Mouse (Mus musculus) heart, embryonic 12.5 days (tissue): ENCODE results near the gene Iqgap2. TPM values are rescaled to one million over a fixed set of nuclear protein-coding genes. Genes with fewer than 3 reads are reported as not detected.

Source experiments
- ATAC-seq: fragments of 200-750 bp; cut with Nextera tagmentation; 2 replicates; pipeline ENCODE4 v1.8.0; 2017; ENCODE audit warnings: moderate TSS enrichment, moderate library complexity; ENCODE audit not compliant: insufficient number of reproducible peaks, low FRiP score
- H3K27ac ChIP-seq: fragments of 300-500 bp; sonication (generic); 2 replicates; pipeline ENCODE4 v1.5.1; 2016; ENCODE audit warnings: mild to moderate bottlenecking, moderate library complexity; ENCODE audit not compliant: poor library complexity, severe bottlenecking
- H3K27me3 ChIP-seq: fragments of 300-500 bp; sonication (generic); replicated peaks from 2 replicates; pipeline ENCODE4 v1.6.1; 2016; ENCODE audit warnings: mild to moderate bottlenecking, moderate library complexity
- H3K36me3 ChIP-seq: fragments of 300-500 bp; sonication (generic); 2 replicates; pipeline ENCODE4 v1.6.1; 2016; ENCODE audit warnings: mild to moderate bottlenecking, moderate library complexity
- H3K4me1 ChIP-seq: fragments of 300-500 bp; sonication (generic); replicated peaks from 2 replicates; pipeline ENCODE4 v1.6.1; 2016; ENCODE audit warnings: mild to moderate bottlenecking
- H3K4me2 ChIP-seq: fragments of 300-500 bp; sonication (generic); 2 replicates; pipeline ENCODE4 v1.6.1; 2016; ENCODE audit warnings: mild to moderate bottlenecking, moderate library complexity
- H3K4me3 ChIP-seq: fragments of 300-500 bp; sonication (generic); 2 replicates; pipeline ENCODE4 v1.5.1; 2016; ENCODE audit warnings: mild to moderate bottlenecking
- H3K9ac ChIP-seq: fragments of 300-500 bp; sonication (generic); 2 replicates; pipeline ENCODE4 v1.6.1; 2016; ENCODE audit warnings: mild to moderate bottlenecking, moderate library complexity
- H3K9me3 ChIP-seq: fragments of 300-500 bp; sonication (generic); replicated peaks from 2 replicates; pipeline ENCODE4 v1.6.1; 2016; ENCODE audit warnings: mild to moderate bottlenecking, moderate library complexity
- WGBS: fragments of 180-500 bp; shearing (Covaris S2); methylation state at CpG from one replicate; pipeline ENCODE4 v1.1.7; 2016; 5-methylcytosine and 5-hydroxymethylcytosine counted together
- polyA plus RNA-seq: library from polyadenylated mRNA; unstranded; fragments of >200 nt; fragmentation: Nextera tagmentation; extraction: Ambion mirVana; gene quantifications from 2 replicates; pipeline ENCODE4 v1.2.1, GENCODE M21; 2016

The Iqgap2 gene
- polyA plus RNA-seq, 1 experiment from 2014 or later = 6.9 TPM

DNA sequence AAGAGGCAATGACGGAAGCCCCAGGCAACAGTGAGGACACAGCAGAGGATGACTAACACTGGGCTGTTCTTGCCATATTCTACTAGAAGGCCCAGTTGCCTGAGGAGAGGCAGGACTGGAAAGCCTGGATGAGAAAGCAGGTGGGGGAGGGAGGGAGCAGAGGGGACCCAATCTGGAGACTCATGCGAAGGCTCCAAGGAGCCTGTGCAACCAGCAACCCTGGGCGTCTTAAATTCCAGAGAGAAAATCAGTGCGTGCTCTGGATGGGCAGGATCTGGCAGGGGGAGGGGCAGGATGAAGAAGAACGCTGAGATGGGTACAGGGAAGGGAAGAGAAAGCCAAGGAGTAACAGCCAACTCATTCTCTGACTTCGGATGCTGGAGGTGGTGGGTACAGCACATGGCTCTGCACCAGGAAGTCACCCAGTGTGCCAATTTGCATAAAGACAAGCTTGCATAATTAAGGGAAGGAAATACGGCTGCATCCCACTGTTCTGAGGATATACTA lies 42.2 kb downstream of the Iqgap2 start:
- Histone ChIP-seq H3K4me2 (no peak overlapping the region), H3K4me1 (no peaks in the 10 kb centered on the region; the same call in 1 of the 2 replicates), H3K36me3 (no peaks in the 10 kb centered on the region), H3K9ac (no peak overlapping the region), H3K27ac (no peak overlapping the region), H3K4me3 (no peak overlapping the region), H3K27me3 (no peaks in the 10 kb centered on the region), H3K9me3 (no peaks in the 10 kb centered on the region)
- 56% methylated on average over 7 of the region's 7 CpGs for WGBS
- ATAC-seq = no peak

DNA sequence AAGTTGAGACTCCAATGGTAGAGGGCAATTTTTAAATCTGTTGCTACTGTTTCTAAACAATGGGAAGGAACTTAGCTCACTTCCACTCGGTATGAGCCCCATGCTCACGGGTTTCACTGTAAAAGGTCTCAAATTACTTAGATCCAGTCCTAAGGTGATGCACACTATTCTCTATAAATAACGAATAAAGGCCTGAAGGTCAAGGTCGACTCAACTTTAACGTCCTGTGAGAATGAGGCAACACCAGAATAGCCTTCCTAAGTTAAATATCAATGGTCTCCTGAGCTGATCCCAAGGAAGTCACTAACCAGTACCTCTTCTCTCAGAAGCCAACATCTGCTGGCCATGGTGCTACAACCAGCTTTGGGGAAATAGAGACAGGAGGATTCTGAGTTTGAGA lies 45.4 kb downstream of the Iqgap2 start:
- H3K36me3 ChIP-seq = no peaks in the 10 kb centered on the region
- H3K27ac ChIP-seq = no peak overlapping the region
- H3K4me2 ChIP-seq = no peak overlapping the region
- H3K27me3 ChIP-seq = no peaks in the 10 kb centered on the region
- peaks cover 5% of the 10 kb centered on the region; the same call in 1 of the 2 replicates for H3K4me1 ChIP-seq
- no peak overlapping the region for H3K9ac ChIP-seq
- no peak for ATAC-seq
- no peak overlapping the region for H3K4me3 ChIP-seq
- H3K9me3 ChIP-seq = no peaks in the 10 kb centered on the region
- WGBS = 61% methylated on average over 5 of the region's 5 CpGs

DNA sequence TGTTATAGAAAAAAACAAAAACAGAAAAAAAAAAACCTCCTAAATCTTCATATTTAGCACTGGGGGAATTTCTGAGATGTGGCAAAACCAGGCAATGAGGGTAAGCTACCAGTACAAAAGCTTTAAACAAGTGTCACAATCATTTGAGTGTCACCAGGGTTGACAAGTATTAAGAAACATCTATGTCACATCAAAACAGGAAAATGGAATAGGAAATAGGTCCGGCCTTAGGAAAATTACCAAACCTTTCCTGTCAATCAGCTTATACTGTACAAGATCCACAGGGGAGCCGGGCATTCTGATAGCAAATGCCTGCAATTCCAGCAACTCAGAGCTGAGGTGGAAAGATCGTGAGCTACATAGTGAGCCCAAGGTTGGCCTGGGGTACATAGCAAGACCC lies 46.8 kb downstream of the Iqgap2 start:
- no peak overlapping the region for H3K27ac ChIP-seq
- no peak overlapping the region for H3K4me2 ChIP-seq
- no peaks in the 10 kb centered on the region for H3K9me3 ChIP-seq
- peaks cover 5% of the 10 kb centered on the region; the same call in 1 of the 2 replicates for H3K4me1 ChIP-seq
- no peaks in the 10 kb centered on the region for H3K36me3 ChIP-seq
- no peak overlapping the region for H3K9ac ChIP-seq
- ATAC-seq = no peak
- H3K27me3 ChIP-seq = no peaks in the 10 kb centered on the region
- 51% methylated on average over 3 of the region's 3 CpGs for WGBS
- no peak overlapping the region for H3K4me3 ChIP-seq

DNA sequence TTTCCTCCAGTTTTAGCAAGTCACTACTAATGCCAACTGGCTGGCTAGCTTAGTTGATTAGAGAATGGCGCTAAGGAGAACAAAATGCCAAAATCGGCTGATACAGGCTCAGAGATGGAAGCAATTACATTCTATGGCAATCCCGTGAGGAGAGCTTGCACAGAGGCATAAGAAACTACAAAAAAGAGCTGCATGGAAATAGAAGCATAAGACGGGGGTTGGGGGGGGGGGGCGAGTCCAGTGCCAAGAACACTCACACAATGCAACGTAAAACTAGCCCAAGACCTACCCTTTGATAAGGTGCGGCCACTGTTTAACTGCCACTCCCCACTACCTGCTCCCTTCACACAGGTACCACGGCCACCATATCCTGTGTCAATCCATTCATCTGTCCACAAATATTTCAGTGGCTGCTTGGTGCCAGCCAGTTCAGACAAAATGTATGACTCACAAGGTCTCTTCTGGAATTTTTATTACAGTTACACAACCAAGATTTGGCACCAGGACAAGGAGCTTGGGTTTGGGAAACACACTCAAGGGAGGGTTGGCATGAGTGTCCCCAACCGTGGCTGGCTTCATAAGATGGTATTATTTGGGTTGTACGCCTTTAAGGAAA lies 48.2 kb downstream of the Iqgap2 start:
- Histone ChIP-seq H3K9ac (no peak overlapping the region), H3K36me3 (no peaks in the 10 kb centered on the region), H3K4me1 (peaks cover 5% of the 10 kb centered on the region; the same call in 1 of the 2 replicates), H3K4me2 (no peak overlapping the region), H3K27ac (no peak overlapping the region), H3K27me3 (no peaks in the 10 kb centered on the region), H3K4me3 (no peak overlapping the region), H3K9me3 (no peaks in the 10 kb centered on the region)
- ATAC-seq = no peak
- WGBS = 87% methylated on average over 10 of the region's 10 CpGs

DNA sequence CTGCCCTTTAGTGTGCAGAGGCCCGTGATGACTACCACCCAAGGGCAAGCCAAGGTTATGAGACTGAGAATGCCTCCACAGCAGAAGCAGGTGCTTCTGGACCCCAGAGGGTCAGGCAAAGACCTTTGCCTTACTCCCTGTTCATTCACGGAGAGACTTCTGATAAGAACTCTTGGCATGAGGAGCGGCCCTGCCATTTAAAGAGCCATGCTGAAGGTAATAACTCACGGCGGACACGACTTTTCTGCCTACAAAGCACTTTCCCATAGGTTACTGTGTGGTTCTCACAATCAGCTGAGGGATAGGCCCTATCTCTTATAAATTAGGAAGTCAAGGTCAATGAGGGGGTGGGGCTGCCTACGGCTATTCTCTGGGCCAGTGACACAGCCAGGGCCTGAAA lies 48.9 kb downstream of the Iqgap2 start:
- no peak for ATAC-seq
- WGBS = 56% methylated on average over 7 of the region's 7 CpGs
- H3K27me3 ChIP-seq = no peaks in the 10 kb centered on the region
- no peak overlapping the region for H3K27ac ChIP-seq
- H3K9ac ChIP-seq = no peak overlapping the region
- no peak overlapping the region for H3K4me2 ChIP-seq
- no peaks in the 10 kb centered on the region for H3K9me3 ChIP-seq
- H3K4me3 ChIP-seq = no peak overlapping the region
- no peaks in the 10 kb centered on the region for H3K36me3 ChIP-seq
- H3K4me1 ChIP-seq = peaks cover 5% of the 10 kb centered on the region; the same call in 1 of the 2 replicates

DNA sequence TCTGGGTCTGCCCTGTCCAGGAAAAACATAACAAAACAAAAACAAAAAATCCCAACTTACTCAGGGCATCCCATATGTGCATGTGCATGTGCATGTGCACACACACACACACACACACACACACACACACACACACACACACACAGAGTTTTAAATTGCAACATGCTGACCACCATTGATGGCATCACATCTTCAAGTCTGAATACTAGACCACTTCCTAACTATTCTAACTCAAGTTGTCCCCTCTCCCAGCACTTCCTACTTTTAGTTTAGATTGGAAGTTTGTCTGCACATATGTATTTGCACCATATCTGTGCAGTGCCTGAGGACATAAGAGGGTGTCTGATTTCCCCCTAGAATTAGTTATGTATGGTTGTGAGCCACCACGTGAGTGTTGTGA lies 49.8 kb downstream of the Iqgap2 start:
- peaks cover 5% of the 10 kb centered on the region; the same call in 1 of the 2 replicates for H3K4me1 ChIP-seq
- H3K9me3 ChIP-seq = no peaks in the 10 kb centered on the region
- H3K4me2 ChIP-seq = no peak overlapping the region
- ATAC-seq = no peak
- 83% methylated on average over 1 of the region's 1 CpGs for WGBS
- H3K4me3 ChIP-seq = no peak overlapping the region
- H3K9ac ChIP-seq = no peak overlapping the region
- no peaks in the 10 kb centered on the region for H3K27me3 ChIP-seq
- no peak overlapping the region for H3K27ac ChIP-seq
- no peaks in the 10 kb centered on the region for H3K36me3 ChIP-seq

DNA sequence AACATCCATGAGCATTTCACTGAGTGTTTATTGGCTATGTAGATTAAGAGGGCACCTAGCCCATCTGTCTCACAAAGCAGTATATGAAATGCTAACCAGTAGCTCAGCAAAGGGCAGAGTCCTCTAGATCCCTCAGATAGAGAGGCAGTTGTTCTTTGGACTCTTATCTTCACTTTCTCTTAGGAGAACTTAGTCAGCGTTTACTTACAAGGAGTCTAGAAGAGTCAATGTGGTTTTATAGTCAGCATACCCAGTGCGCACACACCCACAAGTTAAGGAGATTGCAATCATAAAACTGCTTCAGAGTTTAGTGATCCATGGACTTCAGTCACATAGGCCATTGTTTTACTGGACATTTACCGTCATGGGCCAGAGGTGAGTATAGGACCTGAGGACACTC lies 54.8 kb downstream of the Iqgap2 start:
- H3K4me1 ChIP-seq = peaks cover 3% of the 10 kb centered on the region; the same call in 1 of the 2 replicates
- H3K9ac ChIP-seq = no peak overlapping the region
- no peaks in the 10 kb centered on the region for H3K36me3 ChIP-seq
- H3K4me2 ChIP-seq = no peak overlapping the region
- H3K9me3 ChIP-seq = no peaks in the 10 kb centered on the region
- H3K27ac ChIP-seq = no peak overlapping the region
- no peaks in the 10 kb centered on the region for H3K27me3 ChIP-seq
- 84% methylated on average over 3 of the region's 3 CpGs for WGBS
- H3K4me3 ChIP-seq = no peak overlapping the region
- ATAC-seq = no peak

DNA sequence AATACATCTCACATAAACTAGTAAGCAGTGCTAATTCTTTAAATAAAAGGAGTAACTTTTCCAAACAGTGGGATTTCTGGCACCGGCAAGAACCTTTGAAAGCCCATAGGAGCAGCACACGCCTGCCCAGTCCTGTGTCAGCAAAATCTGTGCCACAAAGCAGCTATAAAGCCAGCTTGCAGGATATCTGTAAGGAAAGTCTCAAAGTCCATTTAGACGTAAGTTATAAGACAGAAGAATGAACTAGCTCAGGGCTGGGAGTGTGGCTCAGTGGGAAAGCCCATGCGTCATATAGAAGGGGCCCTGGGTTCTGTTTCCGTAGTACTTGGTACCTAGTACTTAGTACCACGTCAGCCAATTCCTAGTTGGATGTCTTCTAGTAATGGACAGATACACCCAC lies 58.2 kb downstream of the Iqgap2 start:
- Histone ChIP-seq H3K36me3 (no peaks in the 10 kb centered on the region), H3K4me1 (peaks cover 3% of the 10 kb centered on the region; the same call in 1 of the 2 replicates), H3K9me3 (no peaks in the 10 kb centered on the region), H3K9ac (no peak overlapping the region), H3K4me2 (no peak overlapping the region), H3K27ac (no peak overlapping the region), H3K4me3 (no peak overlapping the region), H3K27me3 (no peaks in the 10 kb centered on the region)
- no peak for ATAC-seq
- WGBS = 85% methylated on average over 6 of the region's 6 CpGs

DNA sequence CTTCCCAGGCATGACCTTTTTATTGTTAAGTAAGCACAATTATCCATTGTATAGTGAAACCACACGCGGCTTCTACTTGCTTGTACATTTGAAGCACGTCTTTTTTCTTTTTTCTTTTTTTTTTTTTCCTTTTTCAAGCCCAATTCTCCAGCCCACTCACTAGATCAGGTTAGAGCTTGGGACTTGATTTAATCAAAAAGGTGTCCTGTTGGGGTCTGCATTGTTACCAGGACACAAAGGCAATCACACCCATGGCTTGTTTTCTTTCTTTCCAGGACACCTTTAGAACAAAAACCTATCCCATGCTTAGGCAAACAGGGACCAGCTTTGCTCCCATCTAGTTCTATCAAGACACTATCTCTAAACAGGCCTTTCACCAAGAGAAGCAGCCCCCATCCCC lies 59.0 kb downstream of the Iqgap2 start:
- Histone ChIP-seq H3K27me3 (no peaks in the 10 kb centered on the region), H3K4me1 (peaks cover 3% of the 10 kb centered on the region; the same call in 1 of the 2 replicates), H3K27ac (no peak overlapping the region), H3K9ac (no peak overlapping the region), H3K4me3 (no peak overlapping the region), H3K4me2 (no peak overlapping the region), H3K9me3 (no peaks in the 10 kb centered on the region), H3K36me3 (no peaks in the 10 kb centered on the region)
- no peak for ATAC-seq
- WGBS = 83% methylated on average over 3 of the region's 3 CpGs

DNA sequence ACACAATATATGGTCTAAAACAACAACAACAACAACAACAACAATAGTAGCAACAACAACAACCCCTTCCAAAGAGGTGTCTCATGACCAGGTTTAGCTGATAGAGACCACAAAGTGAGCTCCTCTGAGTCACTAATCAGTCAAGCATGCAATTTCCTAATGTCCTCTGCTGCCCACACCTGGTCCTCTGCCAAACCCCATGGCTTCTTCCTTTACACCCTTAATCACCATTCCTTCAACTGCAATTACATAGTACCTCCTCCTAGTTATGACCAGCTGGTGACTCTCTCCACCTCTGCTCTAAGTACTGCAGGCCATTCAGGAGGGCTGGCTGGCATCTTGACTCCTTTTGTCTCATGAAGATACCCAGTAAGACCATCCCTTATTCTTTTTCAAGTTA lies 60.0 kb downstream of the Iqgap2 start:
- Histone ChIP-seq H3K4me3 (no peak overlapping the region), H3K4me2 (no peak overlapping the region), H3K4me1 (peaks cover 8% of the 10 kb centered on the region), H3K36me3 (no peaks in the 10 kb centered on the region), H3K9ac (no peak overlapping the region), H3K9me3 (no peaks in the 10 kb centered on the region), H3K27me3 (no peaks in the 10 kb centered on the region), H3K27ac (no peak overlapping the region)
- no peak for ATAC-seq

DNA sequence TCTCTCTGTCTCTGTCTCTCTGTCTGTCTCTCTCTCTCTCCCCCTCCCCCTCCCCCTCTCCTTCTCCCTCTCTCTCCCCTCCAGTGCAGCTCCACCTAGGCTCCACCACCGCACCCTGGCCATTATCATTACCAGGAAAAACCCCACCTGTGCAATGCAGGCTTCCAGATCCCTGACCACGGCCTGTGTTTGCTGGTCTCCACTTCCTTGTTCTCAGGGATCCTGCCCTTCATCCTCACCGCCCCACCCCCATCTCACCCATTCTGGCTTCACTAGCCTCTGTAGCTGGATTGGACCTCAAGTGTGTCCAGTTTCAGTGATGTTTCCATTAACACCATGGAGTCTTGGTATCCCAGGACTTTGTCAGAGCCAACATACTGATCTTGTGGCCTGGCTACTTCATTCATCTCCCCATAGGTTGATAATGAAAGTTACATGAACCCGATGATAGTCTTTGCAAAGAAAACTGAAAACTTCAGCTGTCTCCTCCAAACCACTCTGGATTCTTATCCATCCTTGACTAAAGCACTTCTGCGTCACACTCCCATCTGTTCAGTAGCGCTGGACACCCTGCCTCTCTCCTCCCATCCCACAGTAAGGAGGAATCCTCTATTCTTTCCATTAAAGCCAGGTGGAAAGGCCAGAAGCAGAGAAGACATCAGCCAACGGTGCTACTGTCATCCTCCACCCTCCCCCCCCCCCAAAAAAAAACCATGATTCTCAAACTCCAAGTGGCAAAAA lies 62.1 kb downstream of the Iqgap2 start:
- no peak overlapping the region for H3K9ac ChIP-seq
- no peaks in the 10 kb centered on the region for H3K27me3 ChIP-seq
- no peak overlapping the region for H3K4me2 ChIP-seq
- no peak for ATAC-seq
- 0 out of 2 replicates have a peak, but pooled peaks cover 3% of the 10 kb centered on the region for H3K9me3 ChIP-seq
- no peaks in the 10 kb centered on the region for H3K36me3 ChIP-seq
- H3K4me3 ChIP-seq = no peak overlapping the region
- H3K27ac ChIP-seq = no peak overlapping the region
- 81% methylated on average over 7 of the region's 7 CpGs for WGBS
- peaks cover 14% of the 10 kb centered on the region for H3K4me1 ChIP-seq
